Mouse (Mus musculus) heart, embryonic 10.5 days (tissue): ENCODE measurements at regions not wholly inside any gene's neighbourhood (a gene's known extent, or its start where the extent isn't known, plus 50 kb on each side); places are given as distances from the start of the nearest gene placed in this dataset.

Source experiments
- DNase-seq: peaks from one replicate; pipeline ENCODE4 v3.0.0-alpha.2; 2017; ENCODE audit warnings: low spot score
- H3K27ac ChIP-seq: fragments of 300-500 bp; sonication (generic); 2 replicates; pipeline ENCODE4 v1.5.1; 2016; ENCODE audit warnings: mild to moderate bottlenecking
- H3K27me3 ChIP-seq: fragments of 300-500 bp; sonication (generic); 2 replicates; pipeline ENCODE4 v1.6.1; 2016; ENCODE audit warnings: mild to moderate bottlenecking; ENCODE audit not compliant: poor library complexity, insufficient read depth, severe bottlenecking
- H3K36me3 ChIP-seq: fragments of 300-500 bp; sonication (generic); 2 replicates; pipeline ENCODE4 v1.6.1; 2016; ENCODE audit warnings: mild to moderate bottlenecking, moderate library complexity
- H3K4me1 ChIP-seq: fragments of 300-500 bp; sonication (generic); 2 replicates; pipeline ENCODE4 v1.6.1; 2016; ENCODE audit warnings: mild to moderate bottlenecking
- H3K4me3 ChIP-seq: fragments of 300-500 bp; sonication (generic); 2 replicates; pipeline ENCODE4 v1.5.1; 2016; ENCODE audit warnings: mild to moderate bottlenecking, moderate library complexity
- H3K9me3 ChIP-seq: fragments of 300-500 bp; sonication (generic); 2 replicates; pipeline ENCODE4 v1.6.1; 2016; ENCODE audit warnings: mild to moderate bottlenecking, moderate library complexity
- WGBS: fragments of 180-500 bp; shearing (Covaris S2); methylation state at CpG from one replicate; pipeline ENCODE4 v1.1.7; 2016; 5-methylcytosine and 5-hydroxymethylcytosine counted together

- no peak for DNase-seq
- H3K27me3 ChIP-seq: no peaks in the 10 kb centered on the region
- no peak overlapping the region for H3K4me3 ChIP-seq
- 0 out of 2 replicates have a peak, but pooled peaks cover 7% of the 10 kb centered on the region for H3K4me1 ChIP-seq
- H3K27ac ChIP-seq: no peak overlapping the region
- H3K9me3 ChIP-seq: no peaks in the 10 kb centered on the region
- WGBS: 81% methylated on average over 5 of the region's 5 CpGs
- H3K36me3 ChIP-seq: no peaks in the 10 kb centered on the region
These were observed 55.4 kb upstream of the Bnc1 start for GRCm38 (mm10) chr7:82047456-82047855.

GRCm38 (mm10) chr7:82053411-82053810, 61.3 kb upstream of the Bnc1 start:
- H3K27me3 ChIP-seq: no peaks in the 10 kb centered on the region
- H3K4me3 ChIP-seq: no peak overlapping the region
- no peaks in the 10 kb centered on the region for H3K36me3 ChIP-seq
- H3K9me3 ChIP-seq: no peaks in the 10 kb centered on the region
- peaks cover 32% of the 10 kb centered on the region for H3K4me1 ChIP-seq
- no peak overlapping the region for H3K27ac ChIP-seq
- 83% methylated on average over 4 of the region's 4 CpGs for WGBS
- no peak for DNase-seq

- Histone ChIP-seq H3K27me3 (peaks cover 8% of the 10 kb centered on the region; the same call in 1 of the 2 replicates), H3K9me3 (no peaks in the 10 kb centered on the region), H3K4me3 (peak overlapping the region; percentile 42), H3K4me1 (peaks cover 24% of the 10 kb centered on the region), H3K27ac (peak overlapping the region; percentile 65), H3K36me3 (no peaks in the 10 kb centered on the region)
- peak; percentile 80 for DNase-seq
- 3% methylated on average over 21 of the region's 21 CpGs for WGBS
These were observed 64.6 kb upstream of the Bnc1 start for GRCm38 (mm10) chr7:82056551-82057230.

- no peak overlapping the region for H3K27ac ChIP-seq
- DNase-seq: no peak
- WGBS: 38% methylated on average over 7 of the region's 7 CpGs
- no peak overlapping the region for H3K4me3 ChIP-seq
- no peaks in the 10 kb centered on the region; the same call in 1 of the 2 replicates for H3K4me1 ChIP-seq
- H3K36me3 ChIP-seq: no peaks in the 10 kb centered on the region
- no peaks in the 10 kb centered on the region for H3K9me3 ChIP-seq
- peaks cover 15% of the 10 kb centered on the region; the same call in 1 of the 2 replicates for H3K27me3 ChIP-seq
These were observed 71.3 kb upstream of the Bnc1 start for GRCm38 (mm10) chr7:82063407-82063806.

GRCm38 (mm10) chr7:82069629-82070450, 77.7 kb upstream of the Bnc1 start:
- H3K4me1 ChIP-seq: 0 out of 2 replicates have a peak, but pooled peaks cover 12% of the 10 kb centered on the region
- no peaks in the 10 kb centered on the region for H3K36me3 ChIP-seq
- 0 out of 2 replicates have a peak, but pooled peaks cover 4% of the 10 kb centered on the region for H3K27me3 ChIP-seq
- no peak overlapping the region for H3K27ac ChIP-seq
- 70% methylated on average over 7 of the region's 7 CpGs for WGBS
- H3K4me3 ChIP-seq: no peak overlapping the region
- no peak for DNase-seq
- H3K9me3 ChIP-seq: no peaks in the 10 kb centered on the region

GRCm38 (mm10) chr7:82070946-82071727, 79.0 kb upstream of the Bnc1 start:
- WGBS: 69% methylated on average over 10 of the region's 10 CpGs
- DNase-seq: no peak
- H3K9me3 ChIP-seq: no peaks in the 10 kb centered on the region
- 0 out of 2 replicates have a peak, but pooled peaks cover 4% of the 10 kb centered on the region for H3K27me3 ChIP-seq
- peaks cover 22% of the 10 kb centered on the region for H3K4me1 ChIP-seq
- no peak overlapping the region for H3K27ac ChIP-seq
- H3K36me3 ChIP-seq: no peaks in the 10 kb centered on the region
- no peak overlapping the region for H3K4me3 ChIP-seq

- H3K36me3 ChIP-seq: no peaks in the 10 kb centered on the region
- no peak overlapping the region for H3K4me3 ChIP-seq
- 0 out of 2 replicates have a peak, but pooled peaks cover 4% of the 10 kb centered on the region for H3K27me3 ChIP-seq
- H3K9me3 ChIP-seq: no peaks in the 10 kb centered on the region
- no peak for DNase-seq
- 39% methylated on average over 2 of the region's 2 CpGs for WGBS
- peaks cover 32% of the 10 kb centered on the region for H3K4me1 ChIP-seq
- no peak overlapping the region for H3K27ac ChIP-seq
These were observed 83.3 kb upstream of the Bnc1 start for GRCm38 (mm10) chr7:82075359-82075758.

GRCm38 (mm10) chr7:82081851-82082250, 89.8 kb upstream of the Bnc1 start:
- DNase-seq: no peak
- WGBS: 20% methylated on average over 3 of the region's 3 CpGs
- Histone ChIP-seq H3K4me1 (peaks cover 16% of the 10 kb centered on the region), H3K27me3 (peaks cover 13% of the 10 kb centered on the region; the same call in 1 of the 2 replicates), H3K27ac (no peak overlapping the region), H3K9me3 (no peaks in the 10 kb centered on the region), H3K4me3 (no peak overlapping the region), H3K36me3 (no peaks in the 10 kb centered on the region)

GRCm38 (mm10) chr7:82082883-82083282, 90.8 kb upstream of the Sh3gl3 start:
- no peak for DNase-seq
- peaks cover 13% of the 10 kb centered on the region; the same call in 1 of the 2 replicates for H3K27me3 ChIP-seq
- peaks cover 16% of the 10 kb centered on the region for H3K4me1 ChIP-seq
- no peak overlapping the region for H3K4me3 ChIP-seq
- no peaks in the 10 kb centered on the region for H3K9me3 ChIP-seq
- 17% methylated on average over 6 of the region's 6 CpGs for WGBS
- H3K36me3 ChIP-seq: no peaks in the 10 kb centered on the region
- no peak overlapping the region for H3K27ac ChIP-seq

- no peak overlapping the region for H3K27ac ChIP-seq
- H3K36me3 ChIP-seq: no peaks in the 10 kb centered on the region
- H3K4me3 ChIP-seq: no peak overlapping the region
- peaks cover 13% of the 10 kb centered on the region; the same call in 1 of the 2 replicates for H3K27me3 ChIP-seq
- no peaks in the 10 kb centered on the region for H3K9me3 ChIP-seq
- 81% methylated on average over 10 of the region's 10 CpGs for WGBS
- peaks cover 11% of the 10 kb centered on the region for H3K4me1 ChIP-seq
- DNase-seq: no peak
These were observed 89.2 kb upstream of the Sh3gl3 start for GRCm38 (mm10) chr7:82084473-82084872.

GRCm38 (mm10) chr7:82085205-82085604, 88.4 kb upstream of the Sh3gl3 start:
- Histone ChIP-seq H3K9me3 (no peaks in the 10 kb centered on the region), H3K4me3 (no peak overlapping the region), H3K27me3 (peaks cover 13% of the 10 kb centered on the region; the same call in 1 of the 2 replicates), H3K36me3 (no peaks in the 10 kb centered on the region), H3K4me1 (0 out of 2 replicates have a peak, but pooled peaks cover 4% of the 10 kb centered on the region), H3K27ac (no peak overlapping the region)
- DNase-seq: no peak
- 60% methylated on average over 4 of the region's 4 CpGs for WGBS

- H3K4me1 ChIP-seq: no peaks in the 10 kb centered on the region
- no peak overlapping the region for H3K27ac ChIP-seq
- no peaks in the 10 kb centered on the region for H3K36me3 ChIP-seq
- no peak for DNase-seq
- WGBS: 75% methylated on average over 6 of the region's 6 CpGs
- no peaks in the 10 kb centered on the region for H3K9me3 ChIP-seq
- no peaks in the 10 kb centered on the region for H3K27me3 ChIP-seq
- no peak overlapping the region for H3K4me3 ChIP-seq
These were observed 75.5 kb upstream of the Sh3gl3 start for GRCm38 (mm10) chr7:82098136-82098535.
